Mouse (Mus musculus): ENCODE measurements at regions not wholly inside any gene's neighbourhood (a gene's known extent, or its start where the extent isn't known, plus 50 kb on each side); places are given as distances from the start of the nearest gene placed in this dataset.

GRCm38 (mm10) chr8:26345078-26345477 lies 225.7 kb downstream of the Gm45692 start:
- H3K4me1 ChIP-seq: no peaks in the 10 kb centered on the region
- no peaks in the 10 kb centered on the region for H3K9me3 ChIP-seq (replicated peaks)
- no peak overlapping the region for H3K4me3 ChIP-seq (replicated peaks)
- ATAC-seq (replicated peaks; ENCODE audit: low FRiP score): no peak; the same call in 1 of the 2 replicates
- no peaks in the 10 kb centered on the region for H3K36me3 ChIP-seq
- H3K27ac ChIP-seq: no peak overlapping the region
- H3K27me3 ChIP-seq: peaks cover 17% of the 10 kb centered on the region; the same call in 1 of the 2 replicates
- no peak overlapping the region for H3K4me2 ChIP-seq
- H3K9ac ChIP-seq: no peak overlapping the region
- WGBS: 30% methylated on average over 6 of the region's 6 CpGs

- Histone ChIP-seq H3K4me1 (peaks cover 35% of the 10 kb centered on the region), H3K9ac (no peak overlapping the region), H3K27me3 (peaks cover 17% of the 10 kb centered on the region; the same call in 1 of the 2 replicates), H3K4me3 (replicated peaks) (no peak overlapping the region), H3K4me2 (no peak overlapping the region), H3K27ac (no peak overlapping the region), H3K36me3 (no peaks in the 10 kb centered on the region), H3K9me3 (replicated peaks) (no peaks in the 10 kb centered on the region)
- 88% methylated on average over 7 of the region's 7 CpGs for WGBS
- ATAC-seq (replicated peaks; ENCODE audit: low FRiP score): no peak
These were observed 229.9 kb downstream of the Gm45692 start for GRCm38 (mm10) chr8:26349231-26349630.

GRCm38 (mm10) chr8:26349854-26350253 lies 230.5 kb downstream of the Gm45692 start:
- peaks cover 17% of the 10 kb centered on the region; the same call in 1 of the 2 replicates for H3K27me3 ChIP-seq
- no peak overlapping the region for H3K4me2 ChIP-seq
- no peak overlapping the region for H3K9ac ChIP-seq
- no peaks in the 10 kb centered on the region for H3K9me3 ChIP-seq (replicated peaks)
- WGBS: 97% methylated on average over 3 of the region's 3 CpGs
- no peak for ATAC-seq (replicated peaks; ENCODE audit: low FRiP score)
- H3K27ac ChIP-seq: no peak overlapping the region
- peaks cover 41% of the 10 kb centered on the region for H3K4me1 ChIP-seq
- H3K36me3 ChIP-seq: no peaks in the 10 kb centered on the region
- no peak overlapping the region for H3K4me3 ChIP-seq (replicated peaks)

GRCm38 (mm10) chr8:26350616-26351015 lies 231.3 kb downstream of the Gm45692 start:
- Histone ChIP-seq H3K27me3 (peaks cover 13% of the 10 kb centered on the region; the same call in 1 of the 2 replicates), H3K27ac (peak overlapping the region; percentile 43)

GRCm38 (mm10) chr8:26351643-26352540 lies 232.6 kb downstream of the Gm45692 start:
- H3K4me3 ChIP-seq (replicated peaks): peak overlapping the region; percentile 30
- peak; percentile 85 for ATAC-seq (replicated peaks; ENCODE audit: low FRiP score)
- no peak overlapping the region for H3K9ac ChIP-seq
- no peaks in the 10 kb centered on the region for H3K36me3 ChIP-seq
- peaks cover 43% of the 10 kb centered on the region for H3K4me1 ChIP-seq
- peak overlapping the region; percentile 92 for H3K27ac ChIP-seq
- H3K9me3 ChIP-seq (replicated peaks): no peaks in the 10 kb centered on the region
- H3K27me3 ChIP-seq: 0 out of 2 replicates have a peak, but pooled peaks cover 6% of the 10 kb centered on the region
- peak overlapping the region; percentile 64 for H3K4me2 ChIP-seq
- WGBS: 11% methylated on average over 21 of the region's 21 CpGs

More at GRCm38 (mm10) chr8:26350616-26351015, 231.3 kb downstream of the Gm45692 start:
- no peak overlapping the region for H3K9ac ChIP-seq
- ATAC-seq (replicated peaks; ENCODE audit: low FRiP score): no peak
- no peak overlapping the region for H3K4me2 ChIP-seq
- H3K9me3 ChIP-seq (replicated peaks): no peaks in the 10 kb centered on the region
- H3K4me3 ChIP-seq (replicated peaks): no peak overlapping the region
- 70% methylated on average over 4 of the region's 4 CpGs for WGBS
- H3K36me3 ChIP-seq: no peaks in the 10 kb centered on the region
- peaks cover 43% of the 10 kb centered on the region for H3K4me1 ChIP-seq

GRCm38 (mm10) chr8:26352541-26353010 lies 233.2 kb downstream of the Gm45692 start:
- Histone ChIP-seq H3K4me1 (peaks cover 43% of the 10 kb centered on the region), H3K27ac (peak overlapping the region; percentile 92), H3K27me3 (0 out of 2 replicates have a peak, but pooled peaks cover 5% of the 10 kb centered on the region), H3K9me3 (replicated peaks) (no peaks in the 10 kb centered on the region), H3K9ac (no peak overlapping the region), H3K36me3 (no peaks in the 10 kb centered on the region), H3K4me3 (replicated peaks) (peak overlapping the region; percentile 30), H3K4me2 (peak overlapping the region; percentile 64)
- WGBS: 30% methylated on average over 9 of the region's 9 CpGs
- peak; percentile 81 for ATAC-seq (replicated peaks; ENCODE audit: low FRiP score)

- no peaks in the 10 kb centered on the region for H3K36me3 ChIP-seq
- peak overlapping the region; percentile 92 for H3K27ac ChIP-seq
- no peaks in the 10 kb centered on the region for H3K27me3 ChIP-seq
- ATAC-seq (replicated peaks; ENCODE audit: low FRiP score): no peak
- H3K9me3 ChIP-seq (replicated peaks): no peaks in the 10 kb centered on the region
- no peak overlapping the region for H3K9ac ChIP-seq
- 20% methylated on average over 3 of the region's 3 CpGs for WGBS
- no peak overlapping the region for H3K4me3 ChIP-seq (replicated peaks)
- H3K4me1 ChIP-seq: peaks cover 43% of the 10 kb centered on the region
- H3K4me2 ChIP-seq: no peak overlapping the region
These were observed 234.1 kb downstream of the Gm45692 start for GRCm38 (mm10) chr8:26353476-26353875.

- no peaks in the 10 kb centered on the region for H3K27me3 ChIP-seq
These were observed 235.2 kb downstream of the Gm45692 start for GRCm38 (mm10) chr8:26354516-26354915.

GRCm38 (mm10) chr8:26356801-26357200 lies 237.5 kb downstream of the Gm45692 start:
- Histone ChIP-seq H3K27me3 (no peaks in the 10 kb centered on the region), H3K4me2 (no peak overlapping the region), H3K36me3 (no peaks in the 10 kb centered on the region), H3K27ac (no peak overlapping the region), H3K9me3 (replicated peaks) (no peaks in the 10 kb centered on the region), H3K4me1 (peaks cover 31% of the 10 kb centered on the region), H3K9ac (no peak overlapping the region), H3K4me3 (replicated peaks) (no peak overlapping the region)
- WGBS: 79% methylated on average over 8 of the region's 8 CpGs
- no peak for ATAC-seq (replicated peaks; ENCODE audit: low FRiP score)

More at GRCm38 (mm10) chr8:26354516-26354915, 235.2 kb downstream of the Gm45692 start:
- Histone ChIP-seq H3K36me3 (no peaks in the 10 kb centered on the region), H3K9me3 (replicated peaks) (no peaks in the 10 kb centered on the region), H3K4me3 (replicated peaks) (no peak overlapping the region), H3K4me1 (peaks cover 43% of the 10 kb centered on the region), H3K27ac (peak overlapping the region; percentile 92), H3K9ac (no peak overlapping the region), H3K4me2 (no peak overlapping the region)
- WGBS: 12% methylated on average over 4 of the region's 4 CpGs
- ATAC-seq (replicated peaks; ENCODE audit: low FRiP score): no peak

- no peaks in the 10 kb centered on the region for H3K27me3 ChIP-seq
- H3K4me2 ChIP-seq: no peak overlapping the region
- no peak overlapping the region for H3K27ac ChIP-seq
- no peak for ATAC-seq (replicated peaks; ENCODE audit: low FRiP score)
- H3K36me3 ChIP-seq: no peaks in the 10 kb centered on the region
- 75% methylated on average over 13 of the region's 13 CpGs for WGBS
- H3K9me3 ChIP-seq (replicated peaks): no peaks in the 10 kb centered on the region
- no peak overlapping the region for H3K9ac ChIP-seq
- peaks cover 13% of the 10 kb centered on the region for H3K4me1 ChIP-seq
- H3K4me3 ChIP-seq (replicated peaks): no peak overlapping the region
These were observed 239.4 kb downstream of the Gm45692 start for GRCm38 (mm10) chr8:26358711-26359136.

GRCm38 (mm10) chr8:26362366-26362765 lies 243.0 kb downstream of the Gm45692 start:
- no peaks in the 10 kb centered on the region; the same call in 1 of the 2 replicates for H3K4me1 ChIP-seq
- no peak for ATAC-seq (replicated peaks; ENCODE audit: low FRiP score)
- H3K27me3 ChIP-seq: no peaks in the 10 kb centered on the region
- H3K9ac ChIP-seq: no peak overlapping the region
- WGBS: 82% methylated on average over 5 of the region's 5 CpGs
- no peaks in the 10 kb centered on the region for H3K36me3 ChIP-seq
- H3K27ac ChIP-seq: no peak overlapping the region
- no peak overlapping the region for H3K4me2 ChIP-seq
- no peak overlapping the region for H3K4me3 ChIP-seq (replicated peaks)
- no peaks in the 10 kb centered on the region for H3K9me3 ChIP-seq (replicated peaks)

- no peak overlapping the region for H3K9ac ChIP-seq
- no peak overlapping the region for H3K4me2 ChIP-seq
- no peak for ATAC-seq (replicated peaks; ENCODE audit: low FRiP score)
- H3K27ac ChIP-seq: no peak overlapping the region
- 74% methylated on average over 4 of the region's 4 CpGs for WGBS
- no peaks in the 10 kb centered on the region for H3K36me3 ChIP-seq
- no peaks in the 10 kb centered on the region; the same call in 1 of the 2 replicates for H3K4me1 ChIP-seq
- no peak overlapping the region for H3K4me3 ChIP-seq (replicated peaks)
- no peaks in the 10 kb centered on the region for H3K27me3 ChIP-seq
- no peaks in the 10 kb centered on the region for H3K9me3 ChIP-seq (replicated peaks)
These were observed 244.3 kb downstream of the Gm45692 start for GRCm38 (mm10) chr8:26363616-26364015.

Data from kidney, embryonic 15.5 days (tissue).